Mouse (Mus musculus) layer of hippocampus, postnatal 25 days (tissue): ENCODE results near the gene Moxd1. TPM values are rescaled to one million over a fixed set of nuclear protein-coding genes. Genes with fewer than 3 reads are reported as not detected.
"Not testable (repeated sequence)": the region's sequence is repeated elsewhere in the genome, so short reads cannot be mapped to it uniquely, and the experiment has no call there.

Experiments
- DNase-seq, 2 experiments: peaks; one replicate each; pipeline ENCODE4 v3.0.0; 2022; ENCODE audit warnings: mixed read lengths in 2 of 2, low spot score in 1 of 2; ENCODE audit errors: extremely low spot score in 1 of 2
- total RNA-seq, 2 experiments: library from RNA; stranded (reverse); gene quantifications; 2 replicates each; pipeline ENCODE4 v1.2.3; 2021

Gene Moxd1
- total RNA-seq, 2 experiments from 2014 or later = 7.5 to 8.5 TPM

- DNase-seq = no peak
These were observed 44.2 kb downstream of the Moxd1 start for GRCm38 (mm10) chr10:24267520-24267919.

GRCm38 (mm10) chr10:24271077-24271637 is 47.8 kb downstream of the Moxd1 start:
- no peak for DNase-seq

GRCm38 (mm10) chr10:24276211-24276610 is 52.9 kb downstream of the Moxd1 start:
- DNase-seq = no peak

GRCm38 (mm10) chr10:24282650-24283049 is 59.3 kb downstream of the Moxd1 start:
- no peak for DNase-seq

- DNase-seq = no peak
These were observed 68.3 kb downstream of the Moxd1 start for GRCm38 (mm10) chr10:24291611-24292010.

- no peak for DNase-seq
These were observed 69.4 kb downstream of the Moxd1 start for GRCm38 (mm10) chr10:24292671-24293070.

GRCm38 (mm10) chr10:24296608-24297007 is 73.3 kb downstream of the Moxd1 start:
- no peak for DNase-seq

- DNase-seq = peak in 1 of 2 experiments; percentile 78
These were observed 74.5 kb downstream of the Moxd1 start for GRCm38 (mm10) chr10:24297792-24298191.

GRCm38 (mm10) chr10:24298260-24299244 is 75.2 kb downstream of the Moxd1 start:
- DNase-seq = peak; percentile 27 to 67

GRCm38 (mm10) chr10:24312191-24312611 is 88.9 kb downstream of the Moxd1 start:
- DNase-seq = peak; percentile 23 to 63

- DNase-seq = peak; percentile 11 to 33
These were observed 94.0 kb downstream of the Moxd1 start for GRCm38 (mm10) chr10:24317126-24317836.

- DNase-seq = no peak
These were observed 97.0 kb downstream of the Moxd1 start for GRCm38 (mm10) chr10:24320326-24320725.

GRCm38 (mm10) chr10:24323066-24323465 is 99.7 kb downstream of the Moxd1 start:
- no peak for DNase-seq

- DNase-seq = not testable (repeated sequence)
These were observed 103.9 kb downstream of the Moxd1 start for GRCm38 (mm10) chr10:24327265-24327664.

GRCm38 (mm10) chr10:24332799-24333198 is 109.5 kb downstream of the Moxd1 start:
- no peak for DNase-seq

GRCm38 (mm10) chr10:24339593-24340143 is 116.4 kb downstream of the Moxd1 start:
- no peak for DNase-seq

GRCm38 (mm10) chr10:24340551-24341213 is 117.4 kb downstream of the Moxd1 start:
- DNase-seq = no peak

- DNase-seq = no peak
These were observed 117.9 kb downstream of the Moxd1 start for GRCm38 (mm10) chr10:24341214-24341589.

- no peak for DNase-seq
These were observed 119.8 kb downstream of the Moxd1 start for GRCm38 (mm10) chr10:24343068-24343467.
